Mouse (Mus musculus) inflammation-experienced regulatory T-cells, adult 6 months (primary cell): Measurements from ENCODE around the gene Celsr1. TPM values are rescaled to one million over a fixed set of nuclear protein-coding genes. Genes with fewer than 3 reads are reported as not detected.

Experiments used
- ATAC-seq: one replicate; pipeline ENCODE4 v1.8.0; 2017
- polyA plus RNA-seq, 3 experiments: library from polyadenylated mRNA; unstranded; fragments of 100-300 nt; shearing (Covaris generic); gene quantifications; one replicate each; pipeline ENCODE4 v1.2.1; 2017

Gene Celsr1
- polyA plus RNA-seq, 3 experiments from 2014 or later = 4.4 to 5.0 (median 4.7) TPM

GRCm38 (mm10) chr15:85993931-85994583, 39.5 kb downstream of the Celsr1 start:
- no peak for ATAC-seq

GRCm38 (mm10) chr15:85993386-85993785, 40.2 kb downstream of the Celsr1 start:
- no peak for ATAC-seq

- no peak for ATAC-seq
Observed at GRCm38 (mm10) chr15:85992125-85992495, 41.5 kb downstream of the Celsr1 start.

GRCm38 (mm10) chr15:85991453-85992124, 42.0 kb downstream of the Celsr1 start:
- ATAC-seq = no peak

GRCm38 (mm10) chr15:85990696-85991443, 42.7 kb downstream of the Celsr1 start:
- no peak for ATAC-seq

GRCm38 (mm10) chr15:85987896-85988295, 45.7 kb downstream of the Celsr1 start:
- no peak for ATAC-seq

- ATAC-seq = no peak
Observed at GRCm38 (mm10) chr15:85986170-85986569, 47.4 kb downstream of the Celsr1 start.

GRCm38 (mm10) chr15:85985601-85986000, 48.0 kb downstream of the Celsr1 start:
- no peak for ATAC-seq

GRCm38 (mm10) chr15:85983131-85983530, 50.4 kb downstream of the Celsr1 start:
- peak; percentile 60 for ATAC-seq

GRCm38 (mm10) chr15:85982416-85982775, 51.2 kb downstream of the Celsr1 start:
- ATAC-seq = no peak

- peak; percentile 96 for ATAC-seq
Observed at GRCm38 (mm10) chr15:85981768-85982415, 51.7 kb downstream of the Celsr1 start.

- ATAC-seq = peak; percentile 77
Observed at GRCm38 (mm10) chr15:85977086-85977485, 56.5 kb downstream of the Celsr1 start.

- ATAC-seq = no peak
Observed at GRCm38 (mm10) chr15:85975746-85976145, 57.8 kb downstream of the Celsr1 start.

GRCm38 (mm10) chr15:85971596-85971995, 62.0 kb downstream of the Celsr1 start:
- no peak for ATAC-seq

GRCm38 (mm10) chr15:85970441-85970840, 63.1 kb downstream of the Celsr1 start:
- no peak for ATAC-seq

- ATAC-seq = no peak
Observed at GRCm38 (mm10) chr15:85969707-85970153, 63.8 kb downstream of the Celsr1 start.

GRCm38 (mm10) chr15:85969291-85969690, 64.3 kb downstream of the Celsr1 start:
- ATAC-seq = no peak

- no peak for ATAC-seq
Observed at GRCm38 (mm10) chr15:85966032-85966431, 67.5 kb downstream of the Celsr1 start.

GRCm38 (mm10) chr15:85963279-85963840, 70.2 kb downstream of the Celsr1 start:
- ATAC-seq = no peak

- ATAC-seq = no peak
Observed at GRCm38 (mm10) chr15:85962691-85963090, 70.9 kb downstream of the Celsr1 start.

- no peak for ATAC-seq
Observed at GRCm38 (mm10) chr15:85961651-85962050, 71.9 kb downstream of the Celsr1 start.

GRCm38 (mm10) chr15:85961131-85961530, 72.4 kb downstream of the Celsr1 start:
- ATAC-seq = no peak

- ATAC-seq = no peak
Observed at GRCm38 (mm10) chr15:85956202-85956601, 77.4 kb downstream of the Celsr1 start.
